Mouse (Mus musculus): ENCODE data around the gene Per3. TPM values are rescaled to one million over a fixed set of nuclear protein-coding genes. Genes with fewer than 3 reads are reported as not detected.

Per3 gene
- total RNA-seq, 2 experiments from 2014 or later = 15.5 to 17.0 TPM

- DNase-seq = no peak
Measured at GRCm38 (mm10) chr4:150957106-150957458, 87.4 kb downstream of the Per3 start.

DNA sequence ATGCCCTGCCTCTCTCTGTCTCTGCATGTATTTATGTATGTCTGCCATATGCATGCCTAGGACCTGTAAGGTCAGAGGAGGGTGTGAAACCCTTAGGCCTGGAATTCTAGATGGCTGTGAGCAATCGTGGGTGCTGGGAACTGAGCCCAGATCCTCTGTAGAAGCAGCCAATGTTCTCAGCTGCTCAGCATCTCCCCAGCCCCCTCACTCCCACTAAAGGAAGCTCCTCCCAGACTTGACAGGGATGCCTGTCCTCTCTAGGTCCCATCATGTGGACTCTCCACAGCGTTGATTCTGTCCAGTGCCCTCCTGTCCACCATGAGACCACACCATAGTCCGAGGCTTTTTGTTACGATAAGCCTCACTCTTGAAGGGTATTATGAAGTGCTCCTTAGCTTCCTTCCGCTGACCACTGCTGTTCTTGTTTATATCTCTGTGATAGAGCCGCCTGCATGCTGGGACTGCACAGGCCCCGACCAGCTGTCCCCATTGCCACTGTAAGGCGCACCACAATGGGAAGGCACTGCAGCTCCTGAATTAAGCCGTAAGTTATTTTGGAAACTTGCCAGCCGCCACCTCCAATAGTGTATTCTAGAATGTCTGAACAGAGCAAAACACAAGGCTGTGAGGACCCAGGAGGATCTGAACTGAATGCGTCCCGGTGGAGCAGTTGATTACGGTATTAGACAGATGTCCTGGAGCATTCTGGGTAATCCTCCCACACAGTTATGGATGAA, 87.9 kb downstream of the Per3 start:
- DNase-seq = no peak

Other genes with a start within 250 kb of the Per3 start
- gene Errfi1, start 190.7 kb downstream of the Per3 start, total RNA-seq (2021) = 10 to 100 TPM; 17.4 to 23.6 TPM
- gene Park7, start 130.2 kb downstream of the Per3 start, total RNA-seq (2021) = 100 to 1,000 TPM; 427 to 492 TPM
- under 1 TPM in 1 of 2 experiments, not detected in 1; 0.27 TPM for gene Tnfrsf9, start 130.1 kb downstream of the Per3 start, total RNA-seq (2021)
- not detected for gene Uts2, start 47.6 kb downstream of the Per3 start, total RNA-seq (2021)
- 10 to 100 TPM; 62.2 to 65.4 TPM for gene Vamp3, start 13.3 kb upstream of the Per3 start, total RNA-seq (2021)
- not detected for gene Gm13090, start 44.9 kb upstream of the Per3 start, total RNA-seq (2021)

All from gastrocnemius, postnatal 10 days (tissue).